Mouse (Mus musculus) NIH3T3 (cell line): ENCODE measurements at regions not wholly inside any gene's neighbourhood (a gene's known extent, or its start where the extent isn't known, plus 50 kb on each side); places are given as distances from the start of the nearest gene placed in this dataset.
"Not testable (repeated sequence)": the region's sequence is repeated elsewhere in the genome, so short reads cannot be mapped to it uniquely, and the experiment has no call there.

Experiments
- DNase-seq: peaks from one replicate; pipeline ENCODE4 v3.0.0-alpha.2; 2012; ENCODE audit warnings: low read depth

GRCm38 (mm10) chr3:109224526-109224925 is 101.6 kb downstream of the Slc25a24 start:
- no peak for DNase-seq

GRCm38 (mm10) chr3:109234275-109234674 is 106.2 kb upstream of the Vav3 start:
- DNase-seq: no peak

DNA sequence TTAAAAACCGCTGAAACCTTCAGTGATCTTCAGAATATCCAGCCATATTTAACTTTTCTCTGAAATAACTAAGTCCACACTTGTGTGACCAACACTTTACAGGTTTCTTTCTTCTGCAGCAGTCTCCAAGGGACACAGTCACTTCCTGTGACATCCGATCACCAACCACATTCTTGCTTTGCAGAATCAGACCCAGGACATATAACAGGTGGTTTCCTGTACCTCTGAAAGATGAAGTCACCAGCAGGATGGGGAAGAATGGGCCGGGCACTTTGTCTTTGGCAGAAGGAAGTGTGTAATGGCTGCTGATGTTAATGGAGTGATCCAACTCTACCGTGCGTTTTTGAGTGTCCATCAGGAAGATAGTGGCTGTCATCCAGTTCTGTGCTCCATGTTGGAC is 103.5 kb upstream of the Vav3 start:
- DNase-seq: no peak

DNA sequence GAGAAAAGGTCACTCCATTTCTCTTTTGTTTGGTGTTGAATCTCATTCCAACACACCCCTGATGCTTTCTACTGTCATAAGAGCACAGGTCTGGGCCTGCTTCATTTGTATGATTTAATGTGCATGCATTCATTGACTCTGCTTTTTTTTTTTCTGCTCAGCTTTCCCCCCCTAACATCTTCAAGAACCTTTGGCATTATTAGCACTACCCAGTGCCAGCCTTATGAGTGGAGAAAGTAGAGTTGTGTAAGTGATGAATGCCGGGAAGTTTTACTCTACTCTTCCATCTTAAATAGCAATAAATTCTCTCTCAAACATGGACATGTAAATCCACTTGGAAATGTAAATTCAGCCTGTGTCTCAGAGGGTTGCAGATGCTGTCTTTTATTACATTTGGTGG is 97.0 kb upstream of the Vav3 start:
- DNase-seq: peak; percentile 57

- DNase-seq: peak; percentile 61
Observed at GRCm38 (mm10) chr3:109248801-109249200, 91.7 kb upstream of the Vav3 start.

DNA sequence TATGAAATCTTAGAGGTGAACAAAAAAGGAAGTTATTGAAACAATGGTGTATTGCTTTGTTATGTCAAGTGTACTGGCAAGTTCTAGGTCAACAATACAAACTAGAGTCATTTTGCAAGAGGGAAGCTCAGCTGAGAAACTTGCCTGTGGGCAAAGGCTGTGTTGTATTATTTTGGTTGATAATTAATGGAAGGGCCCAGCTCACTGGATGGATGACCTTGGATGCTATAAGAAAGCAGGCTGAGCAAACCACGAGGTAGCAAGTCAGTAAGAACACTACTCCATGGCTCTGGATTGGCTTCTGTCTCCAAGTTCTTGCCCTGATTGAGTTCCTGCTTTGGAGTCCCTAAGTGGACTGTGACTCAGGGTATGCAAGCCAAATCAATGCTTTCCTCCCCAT is 91.1 kb upstream of the Vav3 start:
- DNase-seq: no peak

DNA sequence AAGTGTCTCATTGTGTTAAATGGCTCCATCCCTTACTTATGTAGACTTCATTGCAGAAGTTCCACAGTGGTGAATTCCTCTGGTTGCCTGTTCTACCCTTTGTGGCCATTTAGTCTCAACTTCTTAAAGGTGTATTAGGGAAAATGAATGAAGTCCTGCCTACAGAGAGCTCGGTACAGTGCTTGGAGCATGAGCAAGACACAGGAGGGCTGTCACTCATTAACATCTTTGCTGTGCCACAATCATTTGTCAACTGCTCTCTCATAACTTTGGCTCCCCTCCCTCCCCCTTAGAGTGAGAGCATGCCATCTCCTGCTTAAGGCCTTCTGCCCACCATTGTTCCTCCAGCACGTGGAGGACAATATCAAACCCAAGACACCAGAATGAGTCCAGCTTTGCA is 90.5 kb upstream of the Vav3 start:
- no peak for DNase-seq

GRCm38 (mm10) chr3:109251716-109252115 is 88.7 kb upstream of the Vav3 start:
- DNase-seq: peak; percentile 13

DNA sequence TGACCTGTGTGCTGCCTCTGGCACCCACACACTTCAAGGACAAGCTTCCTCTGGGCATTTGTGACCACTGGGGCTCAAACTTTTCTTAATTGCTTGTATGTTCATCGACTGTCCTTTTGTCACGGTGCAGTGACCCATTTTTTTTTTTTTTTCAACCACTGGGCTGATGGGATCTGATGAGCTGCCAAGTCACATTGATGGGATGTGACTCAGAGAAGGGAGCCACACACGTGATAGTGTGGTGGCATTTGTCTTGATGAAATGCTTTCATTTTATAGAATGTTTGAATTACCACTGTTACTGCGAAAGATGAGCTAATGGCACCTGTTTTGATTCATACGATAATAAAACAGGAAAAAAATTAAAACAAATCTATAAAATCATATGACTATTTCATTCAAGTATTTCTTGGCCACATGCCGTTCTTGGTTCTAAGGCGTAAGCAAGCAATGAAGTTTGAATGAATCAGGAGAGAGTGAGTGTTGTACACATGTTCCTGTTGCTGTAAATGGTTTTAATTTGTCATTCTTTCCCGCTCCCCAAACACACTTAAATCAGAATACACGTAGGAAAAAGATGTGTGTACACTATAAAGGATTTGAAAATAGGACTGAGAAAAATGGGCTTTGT is 86.3 kb upstream of the Vav3 start:
- peak; percentile 77 for DNase-seq

GRCm38 (mm10) chr3:109254957-109255356 is 85.5 kb upstream of the Vav3 start:
- DNase-seq: peak; percentile 62

DNA sequence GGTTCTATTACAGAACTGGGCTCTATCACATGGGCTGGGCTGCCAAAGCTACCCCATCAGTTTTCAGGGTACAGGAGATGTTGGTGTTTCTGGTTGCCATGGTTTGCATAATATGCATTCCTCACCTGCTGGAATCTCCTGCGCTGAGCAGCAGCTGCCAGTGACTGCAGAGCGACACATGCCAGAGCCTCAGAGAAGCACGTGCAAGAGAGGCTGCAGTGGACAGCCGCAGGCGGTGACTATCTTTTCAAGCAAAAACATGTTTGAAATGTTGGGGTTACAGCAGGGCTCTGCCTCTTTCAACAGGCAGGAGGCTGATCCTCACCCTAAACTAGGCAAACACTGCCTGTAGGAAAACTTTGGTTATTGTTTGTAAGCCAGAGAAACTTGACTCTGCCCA is 83.7 kb upstream of the Vav3 start:
- DNase-seq: no peak

- not testable (repeated sequence) for DNase-seq
Observed at GRCm38 (mm10) chr3:109266947-109267346, 73.5 kb upstream of the Vav3 start.

GRCm38 (mm10) chr3:109270783-109271182 is 69.7 kb upstream of the Vav3 start:
- no peak for DNase-seq

- DNase-seq: peak; percentile 85
Observed at GRCm38 (mm10) chr3:109273074-109273801, 67.2 kb upstream of the Vav3 start.

GRCm38 (mm10) chr3:109273802-109274155 is 66.7 kb upstream of the Vav3 start:
- DNase-seq: no peak

DNA sequence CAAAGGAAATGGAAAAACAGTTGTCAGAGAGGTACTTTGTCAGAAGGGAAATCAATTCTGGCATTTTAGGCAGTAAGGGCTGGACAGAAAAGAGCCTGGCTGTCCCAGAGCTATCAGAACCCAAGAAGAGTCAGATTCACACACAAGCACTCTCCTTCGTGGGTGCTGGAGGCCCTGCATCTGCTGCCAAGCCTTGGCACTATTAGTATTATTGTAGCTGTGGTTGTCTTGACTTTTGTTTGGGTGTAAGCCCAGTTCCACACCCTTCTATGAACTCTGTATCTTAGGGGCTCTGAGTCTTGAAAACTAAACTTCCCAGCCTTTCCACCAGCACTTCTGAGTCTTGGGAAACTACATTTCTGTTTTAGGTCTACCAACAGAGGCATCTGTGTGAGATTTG is 61.4 kb upstream of the Vav3 start:
- DNase-seq: peak; percentile 59

DNA sequence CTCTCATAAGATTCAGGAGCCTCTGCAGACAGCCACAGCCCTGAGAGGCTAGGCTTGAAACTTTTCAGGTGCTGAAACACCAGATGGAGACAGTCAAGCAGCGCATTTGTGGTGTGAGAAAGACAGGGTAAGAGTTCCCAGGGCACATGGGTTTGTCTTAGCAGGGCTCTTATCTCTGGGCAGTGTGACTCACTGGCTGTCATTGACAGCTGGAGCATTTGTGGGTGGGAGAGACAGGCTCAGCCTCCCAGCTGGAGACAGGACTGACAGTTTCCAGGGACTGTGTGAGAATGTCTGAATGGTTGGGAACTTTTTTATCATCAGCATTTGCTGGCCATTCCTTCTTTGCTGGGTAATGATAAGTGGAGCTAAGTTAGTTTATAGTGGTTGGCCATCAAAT is 53.9 kb upstream of the Vav3 start:
- peak; percentile 41 for DNase-seq
